Mouse (Mus musculus): ENCODE measurements around the gene Abcb8. TPM values are rescaled to one million over a fixed set of nuclear protein-coding genes. Genes with fewer than 3 reads are reported as not detected.

Gene Abcb8
- total and polyA plus RNA-seq, 3 experiments, result 76.9 to 124 TPM; not detected in 1

DNA sequence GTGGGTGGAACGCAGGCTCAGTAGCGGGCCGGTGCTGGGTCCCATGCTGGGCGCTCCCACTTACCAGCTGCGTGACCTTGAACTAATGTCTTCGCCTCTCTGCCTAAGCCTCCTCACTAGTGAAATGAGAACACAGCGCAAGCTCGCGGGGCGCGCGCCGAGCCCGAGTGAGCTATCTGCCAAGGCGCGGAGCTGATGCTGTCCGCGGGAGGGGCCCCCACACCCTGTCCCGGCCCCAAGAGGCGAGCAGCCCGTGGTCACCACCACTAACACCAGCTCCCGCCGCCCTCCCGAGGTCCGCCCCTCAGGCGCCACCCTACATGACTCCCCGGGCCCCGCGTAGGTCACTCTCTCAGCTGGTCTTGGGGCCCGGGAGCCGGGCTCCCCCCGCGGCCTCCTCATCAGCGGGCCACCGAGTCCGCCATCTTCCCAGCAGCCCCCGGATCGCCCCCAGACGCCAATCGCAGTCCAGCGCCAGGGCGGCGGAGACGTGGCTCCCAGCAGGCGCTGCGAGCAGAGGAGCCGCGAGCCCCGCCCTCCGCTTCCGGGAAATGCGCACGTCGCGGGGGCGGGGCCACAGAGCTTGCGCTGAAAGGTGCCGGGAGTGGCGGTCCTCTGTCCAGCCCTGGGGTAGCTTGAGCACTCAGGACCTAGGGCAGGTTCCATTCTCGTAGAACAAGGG, 51.4 kb downstream of the Abcb8 start, which contains the start of gene Fastk (continued):
- TF ChIP-seq MAX (IDR thresholded peaks at IDR 0.05; ENCODE audit: low read length) (no peak; the same call in 1 of the 2 replicates), ELF1 (IDR thresholded peaks at IDR 0.05; ENCODE audit: low read depth, low read length) (peak; percentile 98), NRF1 (IDR thresholded peaks at IDR 0.05; ENCODE audit: insufficient read depth, low read depth, low read length, poor library complexity, severe bottlenecking) (peak; percentile 67), MAFK (IDR thresholded peaks at IDR 0.05; ENCODE audit: borderline replicate concordance, low read depth, low read length) (no peak), ZC3H11A (IDR thresholded peaks at IDR 0.05; ENCODE audit: low read depth, low read length) (no peak), EP300 (IDR thresholded peaks at IDR 0.05; ENCODE audit: low read depth in 1 of 2, low read length in 2 of 2) (no peak), TAL1 (IDR thresholded peaks at IDR 0.05; ENCODE audit: low read length) (no peak), POLR2A (IDR thresholded peaks at IDR 0.05; ENCODE audit: control insufficient read depth in 1 of 2, insufficient read depth in 1 of 2, low read depth in 1 of 2, low read length in 2 of 2, poor library complexity in 1 of 2) (peak; percentile 98 to 99), ETS1 (IDR thresholded peaks at IDR 0.05; ENCODE audit: low read depth, low read length) (no peak), POLR2AphosphoS2 (IDR thresholded peaks at IDR 0.05; ENCODE audit: low read length) (peak; percentile 96), USF1 (IDR thresholded peaks at IDR 0.05; ENCODE audit: low read depth, low read length) (no peak), MYC (IDR thresholded peaks at IDR 0.05; ENCODE audit: low read depth, low read length) (0 out of 2 replicates have a peak, but pooled peaks have one; percentile 47), MXI1 (IDR thresholded peaks at IDR 0.05; ENCODE audit: low read depth, low read length) (peak; percentile 67), NELFE (IDR thresholded peaks at IDR 0.05; ENCODE audit: low read depth, low read length) (peak; percentile 95), UBTF (IDR thresholded peaks at IDR 0.05; ENCODE audit: borderline replicate concordance, insufficient read depth, low read depth, low read length) (no peak)

GRCm38 (mm10) chr5:24445428-24446080, 52.1 kb downstream of the Abcb8 start:
- Histone ChIP-seq H3K79me2 (ENCODE audit: control insufficient read depth, insufficient read depth, low read length, poor library complexity) (peaks cover 14% of the 10 kb centered on the region), H3K4me3 (ENCODE audit: control insufficient read depth in 1 of 2, insufficient read depth in 1 of 2, low read depth in 2 of 2, low read length in 2 of 2) (peak overlapping the region; percentile 78 to 93), H3K27me3 (ENCODE audit: control insufficient read depth in 1 of 2, insufficient read depth in 2 of 2, low read length in 2 of 2) (no peaks in the 10 kb centered on the region), H3K9me3 (replicated peaks; ENCODE audit: insufficient read depth, low read length) (no peaks in the 10 kb centered on the region), H3K9ac (ENCODE audit: control insufficient read depth, low read depth, low read length, poor library complexity, severe bottlenecking) (peak overlapping the region; percentile 80), H3K36me3 (ENCODE audit: control insufficient read depth in 1 of 2, insufficient read depth in 2 of 2, low read length in 2 of 2) (peaks cover 0 to 17% of the 10 kb centered on the region in 2 experiments; a peak in 3 of 4 replicates), H3K27ac (ENCODE audit: control insufficient read depth, low read depth, low read length) (peak overlapping the region; percentile 27), H3K4me1 (ENCODE audit: control insufficient read depth in 1 of 2, insufficient read depth in 2 of 2, low read length in 2 of 2) (peaks cover 6 to 13% of the 10 kb centered on the region in 2 experiments)
- TF ChIP-seq RCOR1 (IDR thresholded peaks at IDR 0.05; ENCODE audit: low read depth, low read length) (no peak), NRF1 (IDR thresholded peaks at IDR 0.05; ENCODE audit: insufficient read depth, low read depth, low read length, poor library complexity, severe bottlenecking) (no peak), HCFC1 (IDR thresholded peaks at IDR 0.05; ENCODE audit: low read depth, low read length) (no peak), USF1 (IDR thresholded peaks at IDR 0.05; ENCODE audit: low read depth, low read length) (no peak), CTCF (IDR thresholded peaks at IDR 0.05 in 2 of 3, conservative IDR thresholded peaks at IDR 0.05 in 1 of 3; ENCODE audit: control insufficient read depth in 1 of 3, insufficient read depth in 1 of 3, low read depth in 2 of 3, low read length in 3 of 3, poor library complexity in 1 of 3, severe bottlenecking in 1 of 3) (no peak; a peak in 1 of 6 replicates), ZNF384 (IDR thresholded peaks at IDR 0.05; ENCODE audit: low read depth, low read length) (no peak), POLR2AphosphoS5 (IDR thresholded peaks at IDR 0.05; ENCODE audit: borderline replicate concordance, low read depth, low read length) (no peak), MAX (IDR thresholded peaks at IDR 0.05; ENCODE audit: low read length) (peak; percentile 56), MYB (IDR thresholded peaks at IDR 0.05; ENCODE audit: low read depth, low read length) (0 out of 2 replicates have a peak, but pooled peaks have one; percentile 17), CHD1 (IDR thresholded peaks at IDR 0.05; ENCODE audit: low read depth, low read length) (0 out of 2 replicates have a peak, but pooled peaks have one; percentile 67)
- DNase-seq (ENCODE audit: low read depth, low spot score), result no peak
